Comparison of ENCODE assay signal across 23 mouse cellular contexts in the genomic region with DNA sequence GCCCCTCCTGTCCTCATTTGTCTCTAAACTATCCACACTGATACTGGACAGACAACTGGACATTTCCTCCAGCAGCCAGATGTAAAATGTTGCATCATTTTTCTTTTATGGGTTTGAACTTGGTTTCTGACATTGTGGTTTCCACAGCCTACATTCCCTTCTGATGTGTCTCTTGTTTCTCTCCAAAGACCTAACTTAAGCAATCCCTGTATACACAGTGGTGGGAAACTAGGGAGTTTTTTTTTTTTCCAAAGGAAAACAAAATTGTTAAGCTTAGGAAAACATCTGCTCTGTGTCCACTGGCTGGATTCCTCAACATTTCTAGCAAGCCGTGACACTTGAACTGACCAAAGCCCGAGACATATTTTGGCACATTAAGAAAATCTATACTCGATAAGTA. TPM values are rescaled to one million over a fixed set of nuclear protein-coding genes. Genes with fewer than 3 reads are reported as not detected.
DNase-seq lines count a peak whose midpoint lies in the region; ATAC-seq lines count a peak whose summit lies in the region.
"Had no signal": no experiment of that assay in that cellular context is flagged by ENCODE, and none has a peak within 500 bp of the region (broad histone marks: within the 10 kb centered on the region; RNA-seq: fewer than 3 reads in every experiment).

No protein-coding gene starts in this region.

- 0 out of 2 replicates have a peak, but pooled peaks cover under 1% of the 10 kb centered on the region for H3K4me1 ChIP-seq in lung, embryonic 16.5 days (replicated peaks; ENCODE audit: control insufficient read depth, insufficient read depth, low read length)
- H3K4me1 ChIP-seq in forebrain, embryonic 10.5 days, result no peaks in the 10 kb centered on the region
- H3K4me1 ChIP-seq: heart, embryonic 15.5 days had no signal

- DNase-seq in heart, adult 8-10 months (ENCODE audit: low spot score), result peak; percentile 27
- DNase-seq in heart, postnatal 36 days, result no peak
- no peak for DNase-seq in lung, postnatal 10 days
- peak; percentile 92 for DNase-seq in fibroblast of lung, adult 2 months (ENCODE audit: low read depth)
- DNase-seq in skeletal muscle tissue, adult 2 months (ENCODE audit: low read depth, low spot score), result peak; percentile 45
- no peak for DNase-seq in adrenal gland, postnatal 14 days
- no peak for DNase-seq in forebrain, embryonic 10.5 days (ENCODE audit: extremely low spot score, low spot score)
- DNase-seq: adrenal gland, postnatal 25 days; cerebellum, adult 9-10 months; forebrain, postnatal 0 days; gastrocnemius, postnatal 10 days; midbrain, embryonic 14.5 days; right cerebral cortex, postnatal 25 days; thymus, adult 18-20 months had no signal

- H3K9me3 ChIP-seq in lung, embryonic 16.5 days (ENCODE audit: control insufficient read depth, low read length), result no peaks in the 10 kb centered on the region
- H3K9me3 ChIP-seq in forebrain, embryonic 10.5 days, result no peaks in the 10 kb centered on the region
- H3K9me3 ChIP-seq: heart, embryonic 15.5 days had no signal

- ATAC-seq in lung, embryonic 16.5 days (ENCODE audit: low read depth), result peak; percentile 91
- ATAC-seq: forebrain, postnatal 0 days; intestine, embryonic 16.5 days had no signal

- no peak overlapping the region for H3K4me3 ChIP-seq in lung, embryonic 16.5 days (ENCODE audit: low read length)
- no peak overlapping the region for H3K4me3 ChIP-seq in forebrain, embryonic 10.5 days
- H3K4me3 ChIP-seq: heart, embryonic 15.5 days had no signal

- WGBS in lung, embryonic 16.5 days, result 31% methylated on average over 3 of the region's 3 CpGs
- WGBS in forebrain, embryonic 10.5 days, result 88% methylated on average over 3 of the region's 3 CpGs

- peak overlapping the region; percentile 53 for H3K27ac ChIP-seq in lung, embryonic 16.5 days (ENCODE audit: low read length)
- no peak overlapping the region for H3K27ac ChIP-seq in forebrain, embryonic 10.5 days
- H3K27ac ChIP-seq: heart, embryonic 15.5 days; hindbrain, embryonic 14.5 days; macrophage had no signal

- intact Hi-C loops in heart, postnatal 36 days (cut with DNase I), result no loop called here

- H3K36me3 ChIP-seq in lung, embryonic 16.5 days (ENCODE audit: control insufficient read depth, insufficient read depth, low read length), result no peaks in the 10 kb centered on the region
- no peaks in the 10 kb centered on the region for H3K36me3 ChIP-seq in forebrain, embryonic 10.5 days (replicated peaks)
- H3K36me3 ChIP-seq: G1E; heart, embryonic 15.5 days had no signal

- H3K9ac ChIP-seq in lung, embryonic 16.5 days (ENCODE audit: low read length), result no peak overlapping the region
- H3K9ac ChIP-seq: forebrain, postnatal 0 days; heart, embryonic 15.5 days; hindbrain, embryonic 14.5 days had no signal

- no peaks in the 10 kb centered on the region for H3K27me3 ChIP-seq in lung, embryonic 16.5 days (ENCODE audit: control insufficient read depth, insufficient read depth, low read depth, low read length)
- no peaks in the 10 kb centered on the region for H3K27me3 ChIP-seq in forebrain, embryonic 10.5 days (ENCODE audit: poor library complexity, severe bottlenecking)
- H3K27me3 ChIP-seq: heart, embryonic 15.5 days had no signal

- no peak overlapping the region for H3K4me2 ChIP-seq in lung, embryonic 16.5 days (ENCODE audit: low read depth, low read length)
- H3K4me2 ChIP-seq: heart, embryonic 15.5 days; hindbrain, embryonic 14.5 days had no signal

RNA-seq across cellular contexts. Expression of a gene that starts 10.4 kb away (rescaled TPM):
- not detected for total RNA-seq in heart, adult 8-10 months (2022)
- total RNA-seq in heart, postnatal 36 days (2021), result not detected
- polyA plus RNA-seq in lung, embryonic 16.5 days (2015; fragmentation: Nextera tagmentation; extraction: Ambion mirVana), result not detected in 2 replicates
- not detected in 2 replicates for total RNA-seq in adrenal gland, postnatal 14 days (2021)
- not detected in 2 replicates for polyA plus RNA-seq in forebrain, embryonic 10.5 days (2016; fragmentation: Nextera tagmentation; extraction: Ambion mirVana)
- total RNA-seq: adrenal gland, postnatal 25 days; forebrain, postnatal 0 days; gastrocnemius, postnatal 10 days; layer of hippocampus, adult 8-10 months; left cerebral cortex, adult 8-10 months had no signal
- polyA plus RNA-seq: forebrain, postnatal 0 days; G1E; heart, embryonic 15.5 days; hindbrain, embryonic 14.5 days; intestine, embryonic 16.5 days; limb, embryonic 14.5 days; macrophage; midbrain, embryonic 14.5 days had no signal

Comparison
In these comparisons a context has a peak if more than half of its experiments do, and no peak if none do; other contexts are left out.
1. DNase-seq: peak in heart, adult 8-10 months (single experiment), fibroblast of lung, adult 2 months (single experiment) and skeletal muscle tissue, adult 2 months (single experiment); none in heart, postnatal 36 days (0 of 2), lung, postnatal 10 days (single experiment), adrenal gland, postnatal 14 days (single experiment) and forebrain, embryonic 10.5 days (single experiment).